Mouse (Mus musculus) liver, embryonic 11.5 days (tissue): ENCODE results near the gene Bfsp1. TPM values are rescaled to one million over a fixed set of nuclear protein-coding genes. Genes with fewer than 3 reads are reported as not detected.

Experiments
- ATAC-seq: fragments of 200-750 bp; cut with Nextera tagmentation; replicated peaks from 2 replicates; pipeline ENCODE4 v1.8.0; 2017; ENCODE audit warnings: moderate number of reproducible peaks, mild to moderate bottlenecking, moderate TSS enrichment, moderate library complexity; ENCODE audit not compliant: low FRiP score
- DNase-seq: peaks from one replicate; pipeline ENCODE4 v3.0.0-alpha.2; 2017; ENCODE audit warnings: low spot score
- H3K27ac ChIP-seq: fragments of 300-500 bp; sonication (generic); 2 replicates; pipeline ENCODE4 v1.5.1; 2014; ENCODE audit warnings: mild to moderate bottlenecking, low read depth, low read length, control low read depth
- H3K27me3 ChIP-seq: fragments of 300-500 bp; sonication (generic); replicated peaks from 2 replicates; pipeline ENCODE4 v1.6.1; 2014; ENCODE audit warnings: low read length, mixed read lengths; ENCODE audit not compliant: control insufficient read depth, insufficient read depth
- H3K36me3 ChIP-seq: fragments of 300-500 bp; sonication (generic); 2 replicates; pipeline ENCODE4 v1.6.1; 2014; ENCODE audit warnings: mild to moderate bottlenecking, low read length, moderate library complexity, mixed read lengths; ENCODE audit not compliant: control insufficient read depth, insufficient read depth
- H3K4me1 ChIP-seq: fragments of 300-500 bp; sonication (generic); replicated peaks from 2 replicates; pipeline ENCODE4 v1.6.1; 2014; ENCODE audit warnings: low read length, mixed read lengths; ENCODE audit not compliant: control insufficient read depth, insufficient read depth
- H3K4me2 ChIP-seq: fragments of 300-500 bp; sonication (generic); 2 replicates; pipeline ENCODE4 v1.6.1; 2014; ENCODE audit warnings: mild to moderate bottlenecking, control low read depth, moderate library complexity
- H3K4me3 ChIP-seq: fragments of 300-500 bp; sonication (generic); 2 replicates; pipeline ENCODE4 v1.5.1; 2014; ENCODE audit warnings: low read depth, low read length, control low read depth
- H3K9ac ChIP-seq: fragments of 300-500 bp; sonication (generic); 2 replicates; pipeline ENCODE4 v1.6.1; 2014; ENCODE audit warnings: low read depth, low read length, control low read depth
- H3K9me3 ChIP-seq: fragments of 300-500 bp; sonication (generic); 2 replicates; pipeline ENCODE4 v1.6.1; 2016; ENCODE audit warnings: low read length, inconsistent platforms, mixed read lengths; ENCODE audit not compliant: control insufficient read depth
- WGBS: fragments of 180-500 bp; shearing (Covaris S2); extraction: QIAGEN DNeasy Blood & Tissue Kit; methylation state at CpG from one replicate; pipeline ENCODE4 v1.1.7; 2014; 5-methylcytosine and 5-hydroxymethylcytosine counted together
- polyA plus RNA-seq: library from polyadenylated mRNA; unstranded; fragments of >200 nt; fragmentation: Nextera tagmentation; extraction: Ambion mirVana; gene quantifications from 2 replicates; pipeline ENCODE4 v1.2.1, GENCODE M21; 2014

The Bfsp1 gene
- polyA plus RNA-seq, 1 experiment from 2014 or later, result 0.45 TPM

- DNase-seq (no peak), ATAC-seq (no peak)
- H3K36me3 ChIP-seq, result no peaks in the 10 kb centered on the region
- 70% methylated on average over 5 of the region's 5 CpGs for WGBS
- H3K27me3 ChIP-seq, result no peaks in the 10 kb centered on the region
- 0 out of 2 replicates have a peak, but pooled peaks cover 5% of the 10 kb centered on the region for H3K4me1 ChIP-seq
- H3K9ac ChIP-seq, result no peak overlapping the region
- H3K4me3 ChIP-seq, result no peak overlapping the region
- H3K9me3 ChIP-seq, result no peaks in the 10 kb centered on the region
- H3K27ac ChIP-seq, result no peak overlapping the region
- no peak overlapping the region for H3K4me2 ChIP-seq
Measured at GRCm38 (mm10) chr2:143844779-143845178, 18.2 kb downstream of the Bfsp1 start.

- ATAC-seq (no peak), DNase-seq (no peak)
- Histone ChIP-seq H3K9ac (no peak overlapping the region), H3K27me3 (no peaks in the 10 kb centered on the region), H3K36me3 (no peaks in the 10 kb centered on the region), H3K4me3 (no peak overlapping the region), H3K9me3 (no peaks in the 10 kb centered on the region), H3K4me1 (0 out of 2 replicates have a peak, but pooled peaks cover 3% of the 10 kb centered on the region), H3K27ac (no peak overlapping the region), H3K4me2 (no peak overlapping the region)
- 81% methylated on average over 7 of the region's 7 CpGs for WGBS
Measured at GRCm38 (mm10) chr2:143841536-143841935, 21.4 kb downstream of the Bfsp1 start.

- Histone ChIP-seq H3K27me3 (no peaks in the 10 kb centered on the region), H3K9me3 (no peaks in the 10 kb centered on the region), H3K4me1 (0 out of 2 replicates have a peak, but pooled peaks cover 2% of the 10 kb centered on the region), H3K36me3 (no peaks in the 10 kb centered on the region), H3K4me2 (no peak overlapping the region), H3K9ac (no peak overlapping the region), H3K4me3 (no peak overlapping the region), H3K27ac (no peak overlapping the region)
- ATAC-seq (no peak), DNase-seq (no peak)
- WGBS, result 80% methylated on average over 6 of the region's 6 CpGs
Measured at GRCm38 (mm10) chr2:143840895-143841294, 22.1 kb downstream of the Bfsp1 start.

- Histone ChIP-seq H3K4me3 (no peak overlapping the region), H3K4me1 (0 out of 2 replicates have a peak, but pooled peaks cover 2% of the 10 kb centered on the region), H3K36me3 (no peaks in the 10 kb centered on the region), H3K4me2 (no peak overlapping the region), H3K9ac (no peak overlapping the region), H3K27ac (no peak overlapping the region), H3K9me3 (no peaks in the 10 kb centered on the region), H3K27me3 (no peaks in the 10 kb centered on the region)
- WGBS, result 80% methylated on average over 2 of the region's 2 CpGs
- no peak for ATAC-seq
- no peak for DNase-seq
Measured at GRCm38 (mm10) chr2:143839458-143839857, 23.5 kb downstream of the Bfsp1 start.

- H3K9ac ChIP-seq, result no peak overlapping the region
- H3K27me3 ChIP-seq, result no peaks in the 10 kb centered on the region
- 0 out of 2 replicates have a peak, but pooled peaks cover 2% of the 10 kb centered on the region for H3K4me1 ChIP-seq
- 40% methylated on average over 5 of the region's 5 CpGs for WGBS
- H3K4me3 ChIP-seq, result no peak overlapping the region
- H3K4me2 ChIP-seq, result no peak overlapping the region
- ATAC-seq, result peak; percentile 82
- H3K9me3 ChIP-seq, result no peaks in the 10 kb centered on the region
- no peaks in the 10 kb centered on the region for H3K36me3 ChIP-seq
- no peak overlapping the region for H3K27ac ChIP-seq
- no peak for DNase-seq
Measured at GRCm38 (mm10) chr2:143838698-143839097, 24.3 kb downstream of the Bfsp1 start.

GRCm38 (mm10) chr2:143837291-143837701 lies 25.7 kb downstream of the Bfsp1 start:
- H3K4me2 ChIP-seq, result peak overlapping the region; percentile 51
- H3K4me1 ChIP-seq, result 0 out of 2 replicates have a peak, but pooled peaks cover 2% of the 10 kb centered on the region
- H3K9ac ChIP-seq, result no peak overlapping the region
- 0 out of 2 replicates have a peak, but pooled peaks have one; percentile 35 for ATAC-seq
- 6% methylated on average over 8 of the region's 8 CpGs for WGBS
- no peaks in the 10 kb centered on the region for H3K27me3 ChIP-seq
- DNase-seq, result peak; percentile 68
- no peaks in the 10 kb centered on the region for H3K36me3 ChIP-seq
- no peak overlapping the region for H3K27ac ChIP-seq
- no peaks in the 10 kb centered on the region for H3K9me3 ChIP-seq
- H3K4me3 ChIP-seq, result no peak overlapping the region

GRCm38 (mm10) chr2:143835820-143836219 lies 27.2 kb downstream of the Bfsp1 start:
- no peaks in the 10 kb centered on the region for H3K27me3 ChIP-seq
- no peak overlapping the region for H3K9ac ChIP-seq
- H3K4me2 ChIP-seq, result no peak overlapping the region
- 0 out of 2 replicates have a peak, but pooled peaks cover 2% of the 10 kb centered on the region for H3K4me1 ChIP-seq
- DNase-seq, result no peak
- no peaks in the 10 kb centered on the region for H3K36me3 ChIP-seq
- no peak overlapping the region for H3K27ac ChIP-seq
- ATAC-seq, result no peak
- no peaks in the 10 kb centered on the region for H3K9me3 ChIP-seq
- WGBS, result 76% methylated on average over 7 of the region's 7 CpGs
- no peak overlapping the region for H3K4me3 ChIP-seq

GRCm38 (mm10) chr2:143834082-143834481 lies 28.9 kb downstream of the Bfsp1 start:
- no peak for DNase-seq
- no peaks in the 10 kb centered on the region for H3K9me3 ChIP-seq
- no peaks in the 10 kb centered on the region for H3K27me3 ChIP-seq
- H3K4me2 ChIP-seq, result no peak overlapping the region
- WGBS, result 51% methylated on average over 6 of the region's 6 CpGs
- H3K4me3 ChIP-seq, result no peak overlapping the region
- H3K27ac ChIP-seq, result no peak overlapping the region
- 0 out of 2 replicates have a peak, but pooled peaks cover 2% of the 10 kb centered on the region for H3K4me1 ChIP-seq
- no peak for ATAC-seq
- no peaks in the 10 kb centered on the region for H3K36me3 ChIP-seq
- no peak overlapping the region for H3K9ac ChIP-seq

GRCm38 (mm10) chr2:143832721-143833120 lies 30.3 kb downstream of the Bfsp1 start:
- no peaks in the 10 kb centered on the region for H3K9me3 ChIP-seq
- H3K4me3 ChIP-seq, result no peak overlapping the region
- no peak for ATAC-seq
- no peaks in the 10 kb centered on the region for H3K4me1 ChIP-seq
- H3K36me3 ChIP-seq, result no peaks in the 10 kb centered on the region
- H3K27me3 ChIP-seq, result no peaks in the 10 kb centered on the region
- 85% methylated on average over 5 of the region's 5 CpGs for WGBS
- DNase-seq, result no peak
- H3K9ac ChIP-seq, result no peak overlapping the region
- H3K4me2 ChIP-seq, result no peak overlapping the region
- H3K27ac ChIP-seq, result no peak overlapping the region
